Mouse (Mus musculus): ENCODE results near the gene Babam2.

DNA sequence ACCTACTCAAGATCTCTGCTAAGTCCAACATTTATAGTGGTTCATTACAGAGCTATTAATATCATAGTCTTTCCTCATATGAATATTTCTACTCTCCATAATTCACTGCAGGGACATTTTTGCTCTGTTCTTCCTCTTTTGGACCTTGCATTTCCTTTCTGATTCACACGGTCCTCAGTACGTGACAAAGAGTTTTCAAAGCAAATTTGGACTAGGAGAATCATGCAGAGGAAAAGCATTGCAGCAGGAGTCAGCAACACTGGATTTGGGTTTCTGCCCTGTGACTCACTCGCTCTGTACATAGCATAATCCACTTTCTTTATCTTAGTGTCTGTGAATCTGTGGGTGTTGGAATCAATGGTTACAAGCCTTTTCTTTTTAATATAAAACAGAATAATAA lies 184.8 kb downstream of the Babam2 start:
- no peak for TF ChIP-seq CTCF (IDR thresholded peaks at IDR 0.05; ENCODE audit: low read depth)
- no peak for TF ChIP-seq EP300 (IDR thresholded peaks at IDR 0.05; ENCODE audit: low read depth)
